Mouse (Mus musculus): ENCODE data around the gene Sec24d. TPM values are rescaled to one million over a fixed set of nuclear protein-coding genes. Genes with fewer than 3 reads are reported as not detected.
A peak's percentile ranks its signal among the peaks of the same experiment; 100 is the strongest.

The Sec24d gene
- total and polyA plus RNA-seq, 2 experiments, result 46.4 to 89.7 TPM

GRCm38 (mm10) chr3:123284284-123284683 lies 17.0 kb downstream of the Sec24d start:
- Histone ChIP-seq H3K9ac (ENCODE audit: low read depth, low read length) (no peak overlapping the region), H3K79me2 (ENCODE audit: control insufficient read depth, insufficient read depth, low read length) (peaks cover 20% of the 10 kb centered on the region), H3K4me3 (ENCODE audit: insufficient read depth, low read depth, low read length) (no peak overlapping the region), H3K27ac (replicated peaks; ENCODE audit: insufficient read depth, low read depth, low read length) (no peak overlapping the region), H3K36me3 (ENCODE audit: control insufficient read depth, insufficient read depth, low read length) (peaks cover 33% of the 10 kb centered on the region), H3K27me3 (ENCODE audit: control insufficient read depth, insufficient read depth, low read length) (no peaks in the 10 kb centered on the region), H3K4me1 (ENCODE audit: control insufficient read depth, insufficient read depth, low read length) (peaks cover 9% of the 10 kb centered on the region)
- 96% methylated on average over 5 of the region's 5 CpGs for WGBS
- TF ChIP-seq POLR2A (IDR thresholded peaks at IDR 0.05; ENCODE audit: extremely low read depth, insufficient read depth, low read length) (no peak), CTCF (IDR thresholded peaks at IDR 0.05; ENCODE audit: low read depth, low read length) (no peak)
- no peak for DNase-seq (ENCODE audit: extremely low read depth, low read depth, low spot score)

- TF ChIP-seq CTCF (IDR thresholded peaks at IDR 0.05; ENCODE audit: low read depth, low read length), result no peak
- no peak for TF ChIP-seq POLR2A (IDR thresholded peaks at IDR 0.05; ENCODE audit: extremely low read depth, insufficient read depth, low read length)
- no peak for DNase-seq (ENCODE audit: extremely low read depth, low read depth, low spot score)
Measured at GRCm38 (mm10) chr3:123285649-123286048, 18.4 kb downstream of the Sec24d start.

GRCm38 (mm10) chr3:123288856-123289570 lies 21.8 kb downstream of the Sec24d start:
- Histone ChIP-seq H3K27ac (replicated peaks; ENCODE audit: insufficient read depth, low read depth, low read length) (no peak overlapping the region), H3K4me3 (ENCODE audit: insufficient read depth, low read depth, low read length) (no peak overlapping the region), H3K4me1 (ENCODE audit: control insufficient read depth, insufficient read depth, low read length) (peaks cover 9% of the 10 kb centered on the region), H3K9ac (ENCODE audit: low read depth, low read length) (no peak overlapping the region), H3K27me3 (ENCODE audit: control insufficient read depth, insufficient read depth, low read length) (no peaks in the 10 kb centered on the region), H3K79me2 (ENCODE audit: control insufficient read depth, insufficient read depth, low read length) (peaks cover 3% of the 10 kb centered on the region; the same call in 1 of the 2 replicates), H3K36me3 (ENCODE audit: control insufficient read depth, insufficient read depth, low read length) (peaks cover 37% of the 10 kb centered on the region)
- WGBS, result 44% methylated on average over 9 of the region's 9 CpGs
- TF ChIP-seq POLR2A (IDR thresholded peaks at IDR 0.05; ENCODE audit: extremely low read depth, insufficient read depth, low read length), result no peak
- TF ChIP-seq CTCF (IDR thresholded peaks at IDR 0.05; ENCODE audit: low read depth, low read length), result no peak
- peak; percentile 92 for DNase-seq (ENCODE audit: extremely low read depth, low read depth, low spot score)

More at GRCm38 (mm10) chr3:123285649-123286048, 18.4 kb downstream of the Sec24d start:
- no peak overlapping the region for H3K27ac ChIP-seq (replicated peaks; ENCODE audit: insufficient read depth, low read depth, low read length)
- no peak overlapping the region for H3K9ac ChIP-seq (ENCODE audit: low read depth, low read length)
- peaks cover 29% of the 10 kb centered on the region for H3K36me3 ChIP-seq (ENCODE audit: control insufficient read depth, insufficient read depth, low read length)
- H3K79me2 ChIP-seq (ENCODE audit: control insufficient read depth, insufficient read depth, low read length), result peaks cover 20% of the 10 kb centered on the region
- H3K4me3 ChIP-seq (ENCODE audit: insufficient read depth, low read depth, low read length), result no peak overlapping the region
- H3K27me3 ChIP-seq (ENCODE audit: control insufficient read depth, insufficient read depth, low read length), result no peaks in the 10 kb centered on the region
- H3K4me1 ChIP-seq (ENCODE audit: control insufficient read depth, insufficient read depth, low read length), result peaks cover 9% of the 10 kb centered on the region

GRCm38 (mm10) chr3:123291670-123292069 lies 24.4 kb downstream of the Sec24d start:
- no peak for DNase-seq (ENCODE audit: extremely low read depth, low read depth, low spot score)
- Histone ChIP-seq H3K36me3 (ENCODE audit: control insufficient read depth, insufficient read depth, low read length) (peaks cover 44% of the 10 kb centered on the region), H3K79me2 (ENCODE audit: control insufficient read depth, insufficient read depth, low read length) (peaks cover 3% of the 10 kb centered on the region; the same call in 1 of the 2 replicates), H3K9ac (ENCODE audit: low read depth, low read length) (no peak overlapping the region), H3K4me1 (ENCODE audit: control insufficient read depth, insufficient read depth, low read length) (peaks cover 9% of the 10 kb centered on the region), H3K27me3 (ENCODE audit: control insufficient read depth, insufficient read depth, low read length) (no peaks in the 10 kb centered on the region), H3K4me3 (ENCODE audit: insufficient read depth, low read depth, low read length) (no peak overlapping the region), H3K27ac (replicated peaks; ENCODE audit: insufficient read depth, low read depth, low read length) (no peak overlapping the region)
- no peak for TF ChIP-seq POLR2A (IDR thresholded peaks at IDR 0.05; ENCODE audit: extremely low read depth, insufficient read depth, low read length)

- TF ChIP-seq POLR2A (IDR thresholded peaks at IDR 0.05; ENCODE audit: extremely low read depth, insufficient read depth, low read length) (no peak), CTCF (IDR thresholded peaks at IDR 0.05; ENCODE audit: low read depth, low read length) (no peak)
- Histone ChIP-seq H3K4me3 (ENCODE audit: insufficient read depth, low read depth, low read length) (no peak overlapping the region), H3K79me2 (ENCODE audit: control insufficient read depth, insufficient read depth, low read length) (0 out of 2 replicates have a peak, but pooled peaks cover 4% of the 10 kb centered on the region), H3K36me3 (ENCODE audit: control insufficient read depth, insufficient read depth, low read length) (peaks cover 64% of the 10 kb centered on the region), H3K27ac (replicated peaks; ENCODE audit: insufficient read depth, low read depth, low read length) (no peak overlapping the region), H3K4me1 (ENCODE audit: control insufficient read depth, insufficient read depth, low read length) (no peaks in the 10 kb centered on the region), H3K27me3 (ENCODE audit: control insufficient read depth, insufficient read depth, low read length) (no peaks in the 10 kb centered on the region), H3K9ac (ENCODE audit: low read depth, low read length) (no peak overlapping the region)
- DNase-seq (ENCODE audit: extremely low read depth, low read depth, low spot score), result no peak
- 77% methylated on average over 11 of the region's 11 CpGs for WGBS
Measured at GRCm38 (mm10) chr3:123296654-123297053, 29.4 kb downstream of the Sec24d start.

- TF ChIP-seq POLR2A (IDR thresholded peaks at IDR 0.05; ENCODE audit: extremely low read depth, insufficient read depth, low read length) (no peak), CTCF (IDR thresholded peaks at IDR 0.05; ENCODE audit: low read depth, low read length) (no peak)
- H3K4me3 ChIP-seq (ENCODE audit: insufficient read depth, low read depth, low read length), result no peak overlapping the region
- H3K27me3 ChIP-seq (ENCODE audit: control insufficient read depth, insufficient read depth, low read length), result no peaks in the 10 kb centered on the region
- no peak for DNase-seq (ENCODE audit: extremely low read depth, low read depth, low spot score)
- no peak overlapping the region for H3K27ac ChIP-seq (replicated peaks; ENCODE audit: insufficient read depth, low read depth, low read length)
- H3K79me2 ChIP-seq (ENCODE audit: control insufficient read depth, insufficient read depth, low read length), result peaks cover 4% of the 10 kb centered on the region; the same call in 1 of the 2 replicates
- H3K36me3 ChIP-seq (ENCODE audit: control insufficient read depth, insufficient read depth, low read length), result peaks cover 65% of the 10 kb centered on the region
- no peaks in the 10 kb centered on the region for H3K4me1 ChIP-seq (ENCODE audit: control insufficient read depth, insufficient read depth, low read length)
- WGBS, result 91% methylated on average over 9 of the region's 9 CpGs
- H3K9ac ChIP-seq (ENCODE audit: low read depth, low read length), result no peak overlapping the region
Measured at GRCm38 (mm10) chr3:123298283-123298682, 31.0 kb downstream of the Sec24d start.

All from liver, adult 2 months (tissue).